Mouse (Mus musculus): ENCODE data around the gene Nebl.

- TF ChIP-seq TAL1 (IDR thresholded peaks at IDR 0.05; ENCODE audit: low read length) (no peak), GATA1 (IDR thresholded peaks at IDR 0.05; ENCODE audit: low read length) (no peak)
Measured at GRCm38 (mm10) chr2:17623931-17624330, 107.3 kb downstream of the Nebl start.

Data from erythroblast, embryonic 14.5 days (primary cell).